Mouse (Mus musculus): ENCODE results near the gene Ptpn1.
A peak's percentile ranks its signal among the peaks of the same experiment; 100 is the strongest.

Gene Ptpn1

DNA sequence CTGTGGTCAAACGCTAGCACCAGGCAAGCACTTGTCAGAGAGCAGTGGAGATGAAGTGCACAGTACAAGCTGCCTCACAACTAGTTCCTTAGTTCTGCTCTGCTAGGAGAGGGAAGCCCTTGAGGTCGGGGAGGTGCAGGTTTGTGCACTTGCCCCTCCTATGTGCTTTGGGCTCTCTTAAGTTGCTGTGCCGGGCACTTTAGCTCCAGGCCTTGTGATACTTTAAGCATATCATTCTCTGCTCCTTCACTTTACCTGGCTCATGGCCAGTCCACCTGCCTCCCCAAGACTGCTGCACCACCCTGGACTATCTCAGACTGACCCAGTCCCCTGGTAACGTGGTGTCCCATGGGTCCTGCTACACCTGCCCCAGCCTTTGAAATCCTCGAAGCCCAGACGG is 16.2 kb downstream of the Ptpn1 start:
- DNase-seq = no peak

DNA sequence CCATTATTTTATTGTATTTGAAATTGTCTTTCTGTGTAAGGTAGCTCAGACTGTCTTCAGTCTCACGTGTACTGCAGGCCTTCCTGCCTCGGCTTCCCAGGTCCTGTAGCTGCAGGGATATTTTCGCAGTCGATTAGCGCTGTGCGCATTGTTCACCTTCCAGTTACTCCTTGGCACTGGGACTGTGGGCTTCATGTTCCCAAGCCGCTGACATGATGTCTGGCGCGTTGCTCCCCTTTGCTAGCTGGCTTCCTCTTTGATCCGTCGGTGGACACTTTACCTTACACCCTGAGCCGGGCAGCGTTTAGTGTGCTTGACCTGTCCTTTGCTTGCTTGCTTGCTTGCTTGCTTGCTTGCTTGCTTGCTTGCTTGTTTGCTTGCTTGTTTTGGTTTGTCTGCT is 16.7 kb downstream of the Ptpn1 start:
- DNase-seq = no peak

DNA sequence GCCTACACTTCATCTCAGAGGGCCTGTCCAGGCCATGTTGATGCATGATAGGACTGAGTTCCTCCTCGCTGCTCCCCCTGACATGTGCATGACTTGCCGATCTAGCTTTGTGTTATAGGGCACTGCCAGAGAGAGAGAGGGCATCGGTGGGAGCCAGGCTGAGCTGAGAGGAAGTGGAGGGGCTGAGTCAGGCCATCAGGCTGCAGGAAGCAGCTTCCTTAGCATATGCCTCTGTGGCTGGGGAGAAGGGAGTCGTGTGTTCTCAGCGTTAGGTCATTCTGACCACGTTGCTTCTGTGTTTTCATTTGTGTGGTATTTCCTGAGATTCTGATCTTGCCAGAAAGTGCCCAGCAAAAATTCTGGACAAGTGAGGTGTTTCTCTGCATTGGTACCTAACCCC is 17.4 kb downstream of the Ptpn1 start:
- no peak for DNase-seq

DNA sequence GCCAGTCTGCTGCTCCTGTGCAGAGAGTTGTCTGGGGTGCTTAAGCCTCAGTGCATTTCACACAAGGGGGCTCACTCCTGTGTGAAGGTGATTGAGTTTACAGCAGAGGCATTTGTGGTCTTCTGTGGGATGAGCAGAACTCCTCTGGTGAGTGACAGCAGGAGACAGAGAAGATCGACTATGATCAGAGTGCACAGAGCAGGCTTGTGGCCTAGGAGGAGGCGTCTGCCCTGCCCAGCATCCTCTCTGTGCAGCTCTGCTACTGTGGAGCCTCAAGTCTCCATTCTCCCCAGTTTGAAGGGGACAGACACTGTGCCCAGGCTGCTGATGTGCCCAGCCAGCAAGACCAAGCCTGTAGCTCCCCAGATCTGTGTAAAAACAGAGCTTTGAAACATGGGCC is 18.0 kb downstream of the Ptpn1 start:
- DNase-seq = no peak

DNA sequence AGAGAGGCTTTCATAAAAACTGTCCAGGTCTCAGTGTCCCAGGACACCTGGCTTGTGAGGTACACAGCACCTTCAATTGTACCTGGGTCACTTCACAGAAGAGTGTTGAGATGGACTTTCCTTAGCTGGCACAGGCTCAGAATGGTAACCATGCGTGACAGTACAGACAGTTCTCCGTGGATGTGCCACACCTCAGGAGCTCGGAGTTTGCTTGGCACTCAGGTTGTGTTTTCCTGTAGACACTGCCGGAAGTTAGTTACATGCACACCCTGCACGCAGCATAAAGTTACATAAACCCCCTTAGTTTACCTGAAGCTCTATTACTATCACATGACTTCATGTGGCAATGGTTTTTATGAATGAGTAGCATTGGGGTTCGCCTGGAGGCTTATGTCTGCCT is 18.8 kb downstream of the Ptpn1 start:
- no peak for DNase-seq

DNA sequence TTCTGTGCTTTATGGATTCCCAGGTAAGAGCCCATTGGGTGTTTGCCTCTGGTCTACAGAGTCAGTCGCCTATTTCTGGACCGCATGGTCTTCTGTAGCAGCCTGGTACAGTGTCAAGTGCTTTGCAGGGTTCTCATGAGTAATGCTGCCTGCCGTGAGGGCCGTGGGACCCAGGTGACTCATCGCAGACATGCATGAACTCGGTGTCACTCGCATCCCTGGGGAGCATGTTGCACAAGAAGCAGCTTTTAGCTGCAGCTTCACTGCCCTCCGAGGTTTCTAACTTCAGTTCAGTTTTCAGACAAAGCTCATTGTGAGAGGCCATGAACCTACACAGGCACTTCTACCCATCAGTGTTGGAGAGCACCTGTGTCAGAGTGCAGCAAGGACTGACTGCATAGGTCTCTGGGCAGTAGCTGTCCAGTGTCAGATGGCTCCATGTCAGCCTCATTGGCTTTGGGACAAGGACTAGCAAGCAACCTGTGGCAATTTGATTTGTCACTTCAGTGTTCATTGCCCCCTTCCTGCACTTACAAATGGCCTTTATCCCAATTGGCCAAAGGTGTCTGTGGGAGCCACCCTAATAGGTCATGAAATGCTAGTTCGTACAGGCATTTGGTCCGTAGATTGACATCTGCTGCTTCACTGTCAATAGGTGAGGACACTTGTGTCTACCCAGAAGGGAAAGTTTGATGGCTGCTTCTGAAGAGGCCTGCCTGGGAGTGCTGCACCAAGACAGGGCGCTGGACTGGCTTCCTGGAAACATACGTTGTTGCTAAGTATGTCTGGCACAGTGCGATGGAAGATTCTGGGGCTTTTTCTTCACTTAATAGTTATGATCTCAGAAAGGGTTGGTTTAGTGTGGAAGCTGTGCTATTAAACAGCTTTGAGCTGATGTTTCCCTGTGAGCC is 19.7 kb downstream of the Ptpn1 start:
- no peak for DNase-seq

DNA sequence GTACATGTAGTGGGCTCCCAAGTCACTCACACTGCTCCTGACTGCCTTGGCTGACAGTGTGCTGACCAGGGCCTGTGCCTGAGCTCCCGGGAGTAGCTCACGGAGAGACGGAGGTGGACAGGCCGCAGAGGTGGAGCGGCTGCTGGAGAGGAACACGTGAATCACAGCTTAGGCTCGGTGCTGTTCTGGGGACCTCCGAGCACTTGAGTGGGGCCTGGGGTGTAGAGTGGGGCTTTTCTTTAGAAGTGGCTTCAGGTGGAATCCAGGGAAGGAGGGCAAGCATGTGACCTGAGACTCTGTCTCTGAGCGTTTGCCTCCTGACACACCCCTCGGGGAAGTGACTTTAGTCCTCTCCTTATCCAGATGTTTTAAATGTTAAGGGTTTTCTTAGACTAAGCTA is 22.0 kb downstream of the Ptpn1 start:
- DNase-seq = no peak

DNA sequence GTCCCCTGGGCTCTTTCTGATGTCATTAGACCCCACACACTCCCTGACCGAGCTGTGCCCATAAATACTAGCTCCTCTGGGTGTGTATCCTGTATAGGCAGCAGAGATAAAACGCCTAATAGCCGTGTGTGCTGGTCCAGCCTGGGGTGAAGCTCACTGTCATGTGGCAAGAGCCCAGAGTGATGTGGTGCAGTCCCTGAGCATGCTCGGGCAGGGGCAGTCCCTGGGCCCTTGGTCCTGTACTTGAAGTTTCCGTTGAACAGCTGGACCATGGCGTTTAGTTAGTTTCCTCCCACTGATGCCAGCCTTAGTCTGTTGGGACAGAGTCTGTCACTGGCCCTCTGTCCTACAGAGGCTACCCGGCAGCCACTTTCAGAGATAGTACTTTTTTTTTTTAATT is 23.1 kb downstream of the Ptpn1 start:
- DNase-seq = no peak

DNA sequence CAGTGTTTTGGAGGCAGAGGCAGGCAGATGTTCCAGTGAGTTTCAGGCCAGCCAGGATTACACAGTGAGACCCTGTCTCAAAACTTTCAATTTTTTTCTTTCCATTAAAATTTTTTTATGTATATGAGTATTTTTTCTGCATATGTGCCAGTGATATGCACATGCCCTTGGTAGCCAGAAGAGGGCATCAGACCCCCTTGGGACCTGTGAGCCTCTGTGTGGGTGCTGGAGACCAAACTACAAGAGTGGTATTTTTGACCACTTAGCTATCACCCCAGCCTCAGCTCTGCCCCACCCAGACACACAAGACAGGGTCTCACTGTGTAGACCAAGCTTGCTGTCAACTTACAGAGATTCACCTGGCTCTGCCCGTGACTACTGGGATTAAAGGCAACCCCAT is 25.7 kb downstream of the Ptpn1 start:
- DNase-seq = no peak

DNA sequence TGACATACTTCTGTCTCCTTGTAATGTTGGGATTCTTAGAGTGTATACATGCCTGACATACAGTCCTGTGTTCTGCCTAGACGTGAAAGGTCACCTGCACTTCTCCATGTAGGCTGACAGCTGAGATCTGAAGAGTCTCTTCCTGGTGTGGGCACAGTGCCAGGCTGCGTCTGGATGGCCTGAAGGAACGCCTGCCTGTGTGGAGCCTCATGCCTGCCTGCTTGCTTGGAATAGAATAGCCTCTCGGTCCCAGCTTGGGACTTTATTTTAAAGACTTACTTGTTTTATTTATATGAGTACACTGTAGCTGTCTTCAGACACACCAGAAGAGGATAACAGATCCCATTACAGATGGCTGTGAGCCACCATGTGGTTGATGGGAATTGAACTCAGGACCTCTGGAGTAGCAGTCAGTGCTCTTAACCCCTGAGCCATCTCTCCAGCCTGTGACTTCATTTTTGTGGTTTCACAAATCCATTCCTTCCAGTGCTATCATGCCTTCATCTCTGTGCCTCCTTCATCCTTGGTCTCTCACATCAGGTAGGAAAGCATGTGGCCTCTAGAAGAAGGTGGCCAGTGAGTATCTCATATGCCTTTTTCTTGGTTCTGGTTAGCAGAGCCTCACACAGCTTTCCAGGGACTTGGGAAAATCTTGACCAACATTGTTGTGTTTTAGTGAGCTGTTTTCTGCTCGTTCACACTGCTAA is 26.4 kb downstream of the Ptpn1 start:
- DNase-seq = peak; percentile 67 to 75

DNA sequence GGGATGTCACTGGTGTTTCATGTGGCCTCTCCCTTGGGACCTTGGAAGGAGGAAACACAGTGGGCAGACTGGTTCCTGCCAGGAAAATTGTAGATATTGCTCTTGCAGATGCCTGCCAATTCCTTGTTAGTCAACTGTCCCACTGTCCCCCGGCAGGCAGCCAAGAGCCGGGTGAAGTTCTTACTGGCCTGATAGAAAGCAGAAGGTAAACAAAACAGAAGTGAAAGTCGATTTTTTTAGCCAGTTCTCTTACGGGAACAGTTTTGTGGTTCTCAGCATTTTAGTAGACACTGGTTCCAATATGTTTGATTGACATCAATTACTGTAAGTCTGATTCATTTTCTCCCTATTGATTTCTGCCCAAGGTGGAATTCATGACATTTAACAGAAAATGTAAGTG is 27.0 kb downstream of the Ptpn1 start:
- DNase-seq = peak; percentile 72 to 74

DNA sequence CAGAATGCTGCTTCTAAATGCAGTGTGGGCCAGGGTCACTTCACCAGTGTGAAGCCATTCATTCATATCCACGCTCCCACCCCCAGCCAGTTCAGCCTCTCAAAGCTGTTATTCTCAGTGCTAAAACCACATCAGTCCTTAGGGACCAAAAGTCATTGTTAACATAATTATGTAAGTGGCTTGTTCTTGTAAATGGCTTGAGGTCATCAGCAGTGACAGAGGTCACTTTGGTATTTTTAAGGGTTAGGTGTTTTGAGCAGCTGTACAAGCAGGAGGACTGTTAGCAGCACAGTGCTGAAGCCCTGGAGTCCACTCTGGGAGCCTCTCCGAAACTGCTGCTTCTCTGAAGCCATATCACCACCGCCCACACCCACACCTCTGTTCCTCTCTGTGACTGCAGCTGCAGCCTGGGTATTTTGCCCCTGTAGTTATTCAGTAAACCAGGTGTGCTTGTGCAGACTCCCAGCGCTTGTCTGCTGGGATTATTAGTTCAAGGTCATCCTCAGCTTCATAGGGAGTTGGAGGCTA is 27.6 kb downstream of the Ptpn1 start:
- no peak for DNase-seq

DNA sequence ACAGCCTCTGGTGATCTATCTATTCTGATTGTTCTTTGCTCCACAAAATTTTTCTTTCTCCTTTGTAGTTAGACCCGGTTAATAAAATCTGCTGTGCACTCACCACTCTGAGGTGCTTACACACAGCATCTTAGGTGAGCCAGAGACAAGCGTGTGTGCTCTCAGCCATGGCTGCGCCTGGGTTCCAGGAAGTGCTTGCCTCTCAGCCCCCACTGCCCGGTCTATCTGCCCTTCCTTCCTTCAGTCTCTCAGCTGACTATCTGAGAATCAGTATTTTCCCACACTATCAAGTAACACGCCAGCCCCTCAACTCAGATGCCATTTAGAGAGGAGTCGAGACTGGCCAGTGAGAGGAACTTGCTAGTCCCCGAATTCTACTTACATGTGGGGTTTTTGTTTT is 28.1 kb downstream of the Ptpn1 start:
- no peak for DNase-seq

DNA sequence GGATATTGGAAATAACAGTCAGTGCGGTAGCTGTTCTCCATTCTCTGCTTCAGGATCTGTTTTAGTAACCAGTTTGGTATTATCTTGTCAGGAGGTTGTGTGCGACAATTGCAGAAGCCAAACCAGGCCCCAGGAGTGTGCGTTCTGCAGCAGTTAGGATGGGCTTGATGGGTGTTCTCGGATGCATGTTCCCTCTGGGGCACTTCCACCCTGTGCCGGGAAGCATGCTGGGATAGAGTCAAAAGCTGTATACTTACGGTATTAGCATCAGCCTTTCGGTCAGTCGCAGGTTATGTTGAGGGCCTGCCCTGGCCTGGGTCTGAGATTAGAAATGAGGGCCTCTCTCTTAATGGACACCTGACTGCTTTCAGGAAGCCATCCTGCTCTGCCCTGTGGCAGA is 28.7 kb downstream of the Ptpn1 start:
- no peak for DNase-seq

DNA sequence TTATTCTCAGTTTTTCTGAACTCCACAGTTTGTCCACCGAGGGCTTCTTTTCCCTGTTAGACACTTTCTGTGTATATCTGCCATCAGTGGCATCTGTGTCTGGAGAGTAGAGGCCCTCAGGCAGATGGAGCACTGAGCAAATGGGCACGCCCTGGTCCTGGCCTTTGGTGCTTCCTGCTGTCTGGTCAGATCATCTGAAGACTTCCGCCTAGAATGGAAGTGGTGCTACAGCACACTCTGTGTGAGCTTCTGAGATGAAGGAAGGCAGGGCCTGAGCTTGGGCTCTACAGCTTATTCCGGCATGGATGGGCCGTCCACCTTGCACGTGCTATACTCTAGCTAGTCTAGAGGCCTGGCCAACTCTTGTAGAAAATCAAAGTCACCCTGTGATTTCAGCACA is 30.5 kb downstream of the Ptpn1 start:
- no peak for DNase-seq

DNA sequence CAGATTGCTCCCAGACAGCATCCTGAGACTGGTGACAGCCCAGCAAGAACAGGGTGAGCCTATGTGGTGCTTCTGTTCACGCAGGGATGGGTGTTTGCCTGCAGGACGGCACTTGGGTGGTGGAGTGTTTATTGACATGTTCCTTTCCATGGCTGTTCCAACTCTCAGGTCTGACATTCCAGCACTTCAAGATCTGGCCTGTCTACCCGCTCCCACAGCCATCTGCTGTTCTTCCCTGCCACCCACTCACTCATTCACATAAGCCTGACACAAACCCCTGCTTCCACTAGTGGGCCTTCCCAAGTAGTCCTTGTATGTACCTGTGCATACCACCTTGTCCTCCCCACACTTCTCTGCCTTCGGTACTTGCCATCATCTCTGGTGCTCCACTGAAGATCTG is 31.3 kb downstream of the Ptpn1 start:
- DNase-seq = no peak

DNA sequence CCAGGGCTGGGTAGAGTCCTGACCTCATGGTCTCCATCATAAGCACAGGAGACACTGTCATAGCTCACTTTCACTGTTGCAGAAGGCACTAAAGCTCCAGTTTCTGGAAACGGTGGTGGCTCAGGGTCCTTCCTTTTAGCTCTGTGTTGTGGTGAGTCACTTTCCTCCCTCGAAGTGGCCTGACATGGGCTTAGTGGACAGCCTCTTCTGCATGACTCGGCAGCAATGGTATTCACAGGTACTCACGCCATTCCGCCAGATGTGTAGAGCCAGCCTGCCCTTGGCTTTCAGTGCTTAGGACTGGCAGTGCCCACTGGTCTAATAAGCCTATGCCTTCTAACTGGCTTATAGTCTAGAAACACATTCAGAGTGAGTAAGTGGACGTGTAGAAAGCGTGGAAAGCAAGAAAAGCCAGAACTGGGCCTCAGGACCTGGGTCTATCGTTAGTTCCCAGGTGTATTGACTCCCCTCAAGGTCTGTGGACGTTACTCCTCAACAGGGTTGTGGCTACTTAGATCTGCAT is 32.0 kb downstream of the Ptpn1 start:
- no peak for DNase-seq

DNA sequence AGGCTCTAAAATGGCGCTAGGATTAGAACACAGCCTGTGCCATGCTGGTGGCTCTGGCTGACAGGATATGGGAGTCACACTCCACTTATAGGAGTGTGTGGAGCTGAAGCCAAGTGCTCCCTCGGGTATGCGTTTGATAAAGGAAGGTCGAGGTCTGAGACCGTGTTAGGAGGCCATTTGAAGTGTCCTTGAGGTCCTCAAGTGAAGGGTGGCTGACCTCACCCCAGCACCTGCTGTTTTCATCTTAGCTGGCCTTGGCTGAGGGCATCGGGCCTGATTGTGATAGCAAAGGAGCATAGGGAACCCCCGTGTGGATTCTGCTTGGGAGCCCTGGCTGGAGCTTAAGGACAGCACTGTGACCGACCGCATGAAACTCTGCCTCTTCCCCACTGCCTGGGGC is 32.5 kb downstream of the Ptpn1 start:
- no peak for DNase-seq

DNA sequence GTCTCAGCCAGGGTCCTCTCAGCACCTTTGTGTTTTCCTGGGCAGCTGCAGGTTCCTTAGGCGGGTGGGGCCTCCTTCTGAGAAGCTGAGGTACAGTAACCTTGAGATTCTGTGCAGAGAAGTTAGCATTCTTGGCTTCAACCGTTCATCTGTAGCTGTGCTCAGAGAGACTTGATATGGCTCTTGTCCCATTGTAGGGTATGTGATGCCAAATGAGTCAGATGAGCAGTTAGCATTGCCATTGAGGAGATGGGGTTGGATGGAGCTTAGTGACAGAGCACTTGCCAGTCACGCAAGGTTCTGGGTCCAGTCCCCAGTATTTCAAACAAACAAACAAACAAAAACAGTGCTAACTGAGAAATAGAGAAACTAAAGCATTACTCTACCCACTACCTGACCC is 34.1 kb downstream of the Ptpn1 start:
- no peak for DNase-seq

DNA sequence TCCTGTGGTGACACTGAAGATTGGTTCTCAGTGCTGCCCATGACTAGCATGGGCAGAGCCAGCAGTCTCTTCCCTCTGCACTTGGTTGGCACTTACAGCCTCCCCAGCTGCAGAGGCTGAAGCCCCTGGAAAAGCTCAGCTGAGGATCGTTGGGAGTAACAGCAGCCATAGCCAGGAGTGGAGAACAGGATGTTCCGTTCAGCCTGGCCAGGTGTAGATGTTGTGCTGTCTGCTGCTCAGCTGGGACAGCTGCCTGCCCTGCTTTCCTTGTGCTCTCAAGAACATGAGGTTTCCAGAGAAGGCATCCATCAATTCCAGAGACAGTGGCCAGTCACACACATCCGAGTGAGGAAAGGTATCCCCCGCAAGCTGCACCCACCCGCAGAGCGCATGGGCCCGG is 36.6 kb downstream of the Ptpn1 start:
- DNase-seq = no peak

DNA sequence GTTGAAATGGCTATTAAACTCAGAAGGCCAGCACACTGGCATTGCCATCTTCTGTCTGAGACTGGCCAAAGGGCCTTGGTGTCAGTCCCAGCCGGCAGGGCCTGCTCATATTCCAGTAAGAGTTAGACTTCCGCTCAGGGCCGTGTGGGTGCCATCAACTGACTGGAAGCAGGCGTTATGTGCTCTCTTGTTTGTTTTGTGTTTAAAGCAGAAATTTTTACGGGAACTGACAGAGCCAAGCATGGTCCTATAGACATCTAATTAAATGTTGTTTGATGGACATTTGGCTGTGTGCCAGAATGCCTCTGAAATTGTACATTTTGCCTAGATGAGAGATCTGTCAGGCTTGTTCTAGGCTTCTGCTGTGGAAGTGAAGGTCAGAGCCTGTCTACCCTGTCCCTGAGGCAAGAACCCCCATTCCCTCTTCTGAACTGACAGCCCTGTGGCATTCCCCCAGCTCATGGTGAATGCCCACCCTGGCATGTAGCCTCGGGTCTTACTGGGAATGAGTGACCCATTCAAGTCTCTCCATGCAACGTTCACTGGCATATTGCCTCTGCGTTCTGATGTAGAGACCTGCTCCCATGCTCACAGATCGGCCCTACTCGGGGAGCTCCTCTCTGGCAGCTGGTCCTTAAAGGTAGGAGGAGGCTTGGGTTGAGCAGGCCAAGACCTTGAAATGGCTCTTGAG is 38.1 kb downstream of the Ptpn1 start:
- no peak for DNase-seq

DNA sequence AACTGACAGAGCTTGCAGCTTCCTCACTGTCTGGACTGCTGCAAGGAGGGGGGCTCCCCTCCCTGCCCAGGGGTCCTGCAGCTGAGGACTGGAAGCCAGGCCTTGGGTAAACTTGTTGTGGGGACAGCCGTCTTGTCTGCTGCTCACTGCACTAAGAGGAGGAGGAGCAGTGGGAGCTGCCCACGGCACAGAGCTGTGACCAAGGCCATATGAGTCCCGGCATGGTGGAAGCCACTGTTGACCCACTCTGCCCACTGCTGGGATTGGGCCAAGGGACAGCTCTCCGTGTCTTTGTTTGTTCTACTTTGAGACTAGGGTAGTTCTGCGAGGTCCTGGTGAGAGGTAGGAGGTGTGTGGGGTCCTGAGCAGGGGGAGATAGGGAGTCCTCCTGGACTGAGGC is 40.3 kb downstream of the Ptpn1 start:
- no peak for DNase-seq

DNA sequence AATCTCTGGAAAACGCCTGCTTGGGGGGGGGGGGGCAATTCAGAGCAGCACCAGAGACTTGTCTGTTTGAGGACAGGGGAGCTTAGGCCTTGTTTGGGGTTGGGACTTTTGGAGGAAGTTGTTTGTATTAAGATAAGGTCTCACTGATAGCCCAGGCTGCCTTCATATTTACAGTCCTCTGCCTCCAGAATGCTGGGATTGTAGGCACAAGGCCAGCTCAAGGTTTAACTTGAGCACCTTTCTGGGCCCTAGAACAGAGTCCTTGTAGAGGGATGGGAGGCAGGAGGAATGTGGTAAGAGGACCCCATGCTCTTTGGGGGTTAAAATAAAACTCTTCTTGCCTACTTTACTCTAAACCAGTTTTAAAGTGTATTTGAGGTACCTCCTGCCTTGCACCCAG is 41.0 kb downstream of the Ptpn1 start:
- no peak for DNase-seq
